Mouse (Mus musculus): Measurements from ENCODE around the gene Grn. TPM values are rescaled to one million over a fixed set of nuclear protein-coding genes. Genes with fewer than 3 reads are reported as not detected.
A peak's percentile ranks its signal among the peaks of the same experiment; 100 is the strongest.

Grn gene
- polyA plus RNA-seq, 1 experiment from 2014 or later: 191 TPM

- 10% methylated on average over 7 of the region's 7 CpGs for WGBS
These were observed 15.8 kb downstream of the Grn start for GRCm38 (mm10) chr11:102445891-102446361.

GRCm38 (mm10) chr11:102446581-102447461, 16.7 kb downstream of the Grn start:
- Histone ChIP-seq H3K27ac (peak overlapping the region; percentile 85), H3K9ac (ENCODE audit: low read depth, low read length) (peak overlapping the region; percentile 94), H3K9me3 (replicated peaks; ENCODE audit: low read length) (no peaks in the 10 kb centered on the region), H3K27me3 (ENCODE audit: insufficient read depth, low read length) (no peaks in the 10 kb centered on the region), H3K4me3 (replicated peaks; ENCODE audit: low read depth, low read length) (peak overlapping the region; percentile 93), H3K36me3 (ENCODE audit: insufficient read depth, low read length) (peaks cover 9% of the 10 kb centered on the region; the same call in 1 of the 2 replicates), H3K4me2 (ENCODE audit: low read length) (peak overlapping the region; percentile 94), H3K4me1 (replicated peaks; ENCODE audit: insufficient read depth, low read length) (peaks cover 23% of the 10 kb centered on the region)
- peak; percentile 19; the same call in 1 of the 2 replicates for ATAC-seq (replicated peaks; ENCODE audit: low FRiP score, low read depth)
- no peak for TF ChIP-seq CTCF (IDR thresholded peaks at IDR 0.05; ENCODE audit: low read depth)
- under 1% methylated on average over 39 of the region's 49 CpGs for WGBS
- no peak for DNase-seq (ENCODE audit: low spot score)

More at GRCm38 (mm10) chr11:102445891-102446361, 15.8 kb downstream of the Grn start:
- peak overlapping the region; percentile 94 for H3K4me2 ChIP-seq (ENCODE audit: low read length)
- peak overlapping the region; percentile 85 for H3K27ac ChIP-seq
- no peak for TF ChIP-seq CTCF (IDR thresholded peaks at IDR 0.05; ENCODE audit: low read depth)
- H3K4me3 ChIP-seq (replicated peaks; ENCODE audit: low read depth, low read length): peak overlapping the region; percentile 93
- no peaks in the 10 kb centered on the region for H3K27me3 ChIP-seq (ENCODE audit: insufficient read depth, low read length)
- no peaks in the 10 kb centered on the region for H3K9me3 ChIP-seq (replicated peaks; ENCODE audit: low read length)
- ATAC-seq (replicated peaks; ENCODE audit: low FRiP score, low read depth) (0 out of 2 replicates have a peak, but pooled peaks have one; percentile 1), DNase-seq (ENCODE audit: low spot score) (peak; percentile 73)
- H3K36me3 ChIP-seq (ENCODE audit: insufficient read depth, low read length): peaks cover 9% of the 10 kb centered on the region; the same call in 1 of the 2 replicates
- H3K9ac ChIP-seq (ENCODE audit: low read depth, low read length): peak overlapping the region; percentile 94
- peaks cover 23% of the 10 kb centered on the region for H3K4me1 ChIP-seq (replicated peaks; ENCODE audit: insufficient read depth, low read length)

- peak within 1 kb of the TSS; percentile 94 for H3K4me2 ChIP-seq (ENCODE audit: low read length)
- no peaks in the 10 kb centered on the region for H3K9me3 ChIP-seq (replicated peaks; ENCODE audit: low read length)
- peak within 1 kb of the TSS; percentile 85 for H3K27ac ChIP-seq
- TF ChIP-seq CTCF (IDR thresholded peaks at IDR 0.05; ENCODE audit: low read depth): peak; percentile 73
- H3K9ac ChIP-seq (ENCODE audit: low read depth, low read length): peak within 1 kb of the TSS; percentile 94
- H3K4me3 ChIP-seq (replicated peaks; ENCODE audit: low read depth, low read length): peak within 1 kb of the TSS; percentile 93
- ATAC-seq (replicated peaks; ENCODE audit: low FRiP score, low read depth) (peak; percentile 58), DNase-seq (ENCODE audit: low spot score) (peak; percentile 84)
- no peaks in the 10 kb centered on the region for H3K27me3 ChIP-seq (ENCODE audit: insufficient read depth, low read length)
- under 1% methylated on average over 38 of the region's 40 CpGs for WGBS
- H3K4me1 ChIP-seq (replicated peaks; ENCODE audit: insufficient read depth, low read length): peaks cover 23% of the 10 kb centered on the region
- peaks cover 9% of the 10 kb centered on the region; the same call in 1 of the 2 replicates for H3K36me3 ChIP-seq (ENCODE audit: insufficient read depth, low read length)
These were observed 17.4 kb downstream of the Grn start, which contains the start of gene Fam171a2 for GRCm38 (mm10) chr11:102447497-102447896. Gene Fam171a2, minus strand, starts transcription at chr11:102447682.

- 14% methylated on average over 8 of the region's 8 CpGs for WGBS
- ATAC-seq (replicated peaks; ENCODE audit: low FRiP score, low read depth): no peak
- Histone ChIP-seq H3K4me2 (ENCODE audit: low read length) (peak overlapping the region; percentile 29; the same call in 1 of the 2 replicates), H3K4me1 (replicated peaks; ENCODE audit: insufficient read depth, low read length) (peaks cover 23% of the 10 kb centered on the region), H3K27ac (peak overlapping the region; percentile 85), H3K27me3 (ENCODE audit: insufficient read depth, low read length) (no peaks in the 10 kb centered on the region), H3K4me3 (replicated peaks; ENCODE audit: low read depth, low read length) (no peak overlapping the region), H3K9ac (ENCODE audit: low read depth, low read length) (no peak overlapping the region), H3K9me3 (replicated peaks; ENCODE audit: low read length) (no peaks in the 10 kb centered on the region), H3K36me3 (ENCODE audit: insufficient read depth, low read length) (0 out of 2 replicates have a peak, but pooled peaks cover 3% of the 10 kb centered on the region)
- DNase-seq (ENCODE audit: low spot score): no peak
- TF ChIP-seq CTCF (IDR thresholded peaks at IDR 0.05; ENCODE audit: low read depth): no peak
These were observed 18.2 kb downstream of the Grn start for GRCm38 (mm10) chr11:102448327-102448726.

DNA sequence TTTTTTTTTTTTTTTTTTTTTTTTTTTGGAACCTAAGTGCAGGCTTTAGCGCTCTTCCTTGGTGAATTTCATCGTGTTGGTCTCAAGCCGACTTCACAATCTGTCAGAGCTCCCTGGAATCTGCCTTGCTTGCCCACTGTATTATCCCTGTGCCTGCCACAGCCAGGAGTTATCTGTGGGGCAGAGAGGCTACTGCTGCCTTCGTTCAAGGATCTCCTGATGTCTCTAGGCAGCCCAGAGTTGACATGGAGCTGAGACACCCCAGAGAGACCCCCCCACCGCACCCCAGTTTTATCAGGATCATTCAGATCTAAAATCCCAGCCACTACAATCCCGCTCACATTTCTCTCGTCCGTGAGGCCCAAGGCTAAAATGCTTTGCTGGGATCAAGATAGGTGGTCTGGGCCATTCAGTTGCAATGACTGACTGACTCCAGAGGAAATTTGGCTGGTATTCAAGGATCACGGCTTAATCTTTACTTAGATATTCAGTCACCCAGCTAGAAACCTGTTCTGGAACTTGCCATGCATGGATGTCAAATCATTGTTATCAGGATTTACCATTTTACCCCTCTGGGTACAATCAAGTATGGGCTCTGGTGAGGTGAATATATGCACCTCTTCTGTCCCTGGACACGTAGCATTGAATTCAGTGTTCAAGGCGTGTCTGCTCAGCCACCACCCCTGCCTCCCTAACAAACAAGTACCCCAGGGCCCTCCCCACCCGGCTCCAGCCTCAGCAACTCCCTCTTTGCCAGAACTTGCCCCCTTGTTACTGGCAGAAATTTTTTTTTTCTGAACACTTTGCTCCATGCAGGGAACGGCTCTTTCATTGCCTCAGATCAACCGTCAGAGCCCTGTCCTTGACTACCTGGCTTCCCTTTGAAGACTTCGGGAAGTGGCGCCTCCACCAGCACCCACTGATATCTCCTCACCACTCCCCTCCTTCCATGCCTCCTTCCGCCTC, 19.2 kb downstream of the Grn start:
- H3K27ac ChIP-seq: peak overlapping the region; percentile 85
- peak; percentile 51 for DNase-seq (ENCODE audit: low spot score)
- H3K4me2 ChIP-seq (ENCODE audit: low read length): peak overlapping the region; percentile 29; the same call in 1 of the 2 replicates

More for the DNA sequence above, 19.2 kb downstream of the Grn start:
- WGBS: 42% methylated on average over 17 of the region's 17 CpGs
- Histone ChIP-seq H3K27me3 (ENCODE audit: insufficient read depth, low read length) (no peaks in the 10 kb centered on the region), H3K4me3 (replicated peaks; ENCODE audit: low read depth, low read length) (no peak overlapping the region), H3K4me1 (replicated peaks; ENCODE audit: insufficient read depth, low read length) (peaks cover 21% of the 10 kb centered on the region), H3K36me3 (ENCODE audit: insufficient read depth, low read length) (no peaks in the 10 kb centered on the region), H3K9ac (ENCODE audit: low read depth, low read length) (no peak overlapping the region), H3K9me3 (replicated peaks; ENCODE audit: low read length) (no peaks in the 10 kb centered on the region)
- TF ChIP-seq CTCF (IDR thresholded peaks at IDR 0.05; ENCODE audit: low read depth): no peak
- no peak; the same call in 1 of the 2 replicates for ATAC-seq (replicated peaks; ENCODE audit: low FRiP score, low read depth)

Measured in kidney, postnatal 0 days (tissue).